Mouse (Mus musculus): ENCODE measurements around the gene Tex35. TPM values are rescaled to one million over a fixed set of nuclear protein-coding genes. Genes with fewer than 3 reads are reported as not detected.

The Tex35 gene
- polyA plus RNA-seq, 1 experiment, result 0.13 TPM

DNA sequence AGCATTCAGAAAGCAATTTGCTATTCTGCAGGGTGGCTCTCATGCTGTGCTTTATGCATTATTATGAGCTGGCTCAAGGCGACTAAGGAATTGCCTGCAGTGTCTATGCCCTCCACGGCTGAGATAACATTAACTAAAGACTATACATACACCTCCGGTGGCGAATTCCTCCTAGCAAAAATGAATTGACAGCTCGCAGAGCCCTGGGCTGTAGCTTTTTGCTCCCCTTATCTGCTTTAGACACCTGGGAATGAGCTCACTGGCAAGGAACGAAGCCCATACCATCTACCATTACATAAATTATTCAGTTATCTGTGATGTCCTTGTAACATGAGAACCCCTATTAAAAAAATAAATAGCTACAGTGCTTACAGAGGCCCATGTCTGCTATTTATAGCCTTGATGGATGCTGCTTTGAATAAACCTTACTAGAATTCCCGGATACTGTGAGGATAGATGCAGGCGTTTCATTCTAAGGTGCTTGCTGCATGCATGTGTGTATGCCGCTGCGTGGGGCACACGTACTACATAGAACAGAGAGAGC lies 53.1 kb downstream of the Tex35 start:
- TF ChIP-seq CTCF (conservative IDR thresholded peaks at IDR 0.05; ENCODE audit: insufficient read depth, insufficient read length, low read depth, low read length), result no peak
- TF ChIP-seq POLR2A (IDR thresholded peaks at IDR 0.05; ENCODE audit: low read depth, low read length), result no peak

DNA sequence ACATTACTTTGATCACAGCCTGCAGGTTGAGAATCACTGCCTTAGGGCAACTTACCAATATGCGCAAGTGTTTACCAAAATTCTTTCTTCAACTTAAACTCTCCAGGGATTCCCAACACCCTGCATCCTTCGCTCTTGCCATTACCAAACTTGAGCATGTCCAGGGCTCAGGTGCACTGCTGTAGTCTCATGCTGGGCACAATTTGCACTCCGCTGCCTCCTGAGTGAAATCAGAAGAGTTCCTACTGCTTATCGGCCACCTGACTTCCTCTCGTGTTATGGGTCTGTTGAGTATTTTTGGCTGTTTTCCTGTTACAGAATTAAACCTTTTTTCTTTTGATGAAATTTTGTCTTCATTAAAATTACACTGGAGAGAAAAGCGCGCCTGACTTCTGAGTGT lies 53.8 kb downstream of the Tex35 start:
- WGBS, result 79% methylated on average over 7 of the region's 7 CpGs
- Histone ChIP-seq H3K4me1 (ENCODE audit: control insufficient read depth, insufficient read depth, low read length) (no peaks in the 10 kb centered on the region), H3K27me3 (replicated peaks; ENCODE audit: control insufficient read depth, insufficient read depth, low read length) (no peaks in the 10 kb centered on the region), H3K27ac (ENCODE audit: insufficient read depth, low read depth, low read length) (no peak overlapping the region), H3K36me3 (ENCODE audit: control insufficient read depth, insufficient read depth, low read length) (no peaks in the 10 kb centered on the region), H3K4me3 (ENCODE audit: insufficient read depth, low read depth, low read length) (no peak overlapping the region)
- TF ChIP-seq POLR2A (IDR thresholded peaks at IDR 0.05; ENCODE audit: low read depth, low read length) (no peak), CTCF (conservative IDR thresholded peaks at IDR 0.05; ENCODE audit: insufficient read depth, insufficient read length, low read depth, low read length) (no peak)
- DNase-seq, result no peak

More for the DNA sequence above, 53.1 kb downstream of the Tex35 start:
- no peak for DNase-seq
- H3K27me3 ChIP-seq (replicated peaks; ENCODE audit: control insufficient read depth, insufficient read depth, low read length), result no peaks in the 10 kb centered on the region
- H3K4me1 ChIP-seq (ENCODE audit: control insufficient read depth, insufficient read depth, low read length), result no peaks in the 10 kb centered on the region
- H3K27ac ChIP-seq (ENCODE audit: insufficient read depth, low read depth, low read length), result no peak overlapping the region
- H3K36me3 ChIP-seq (ENCODE audit: control insufficient read depth, insufficient read depth, low read length), result no peaks in the 10 kb centered on the region
- 48% methylated on average over 11 of the region's 11 CpGs for WGBS
- no peak overlapping the region for H3K4me3 ChIP-seq (ENCODE audit: insufficient read depth, low read depth, low read length)

DNA sequence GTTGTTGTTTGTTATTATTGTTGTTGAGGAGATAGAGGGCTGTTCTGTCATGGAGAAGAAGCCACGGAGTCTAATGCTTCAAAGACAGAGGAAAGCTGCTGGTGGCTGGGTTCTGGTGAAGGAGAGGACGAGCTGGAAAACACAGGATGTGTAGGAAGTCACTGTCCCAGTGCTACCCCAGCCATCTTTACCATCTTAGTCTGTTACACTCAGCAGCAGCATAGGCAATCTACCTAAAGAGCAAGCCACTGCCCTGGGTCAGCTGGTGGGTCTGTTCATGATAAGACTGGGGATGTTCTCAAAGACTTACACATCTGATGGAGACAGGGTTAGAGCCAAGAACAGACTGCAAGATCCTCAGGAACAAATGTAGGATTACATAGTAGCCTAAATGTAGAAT lies 58.6 kb downstream of the Tex35 start:
- 83% methylated on average over 2 of the region's 2 CpGs for WGBS
- H3K27ac ChIP-seq (ENCODE audit: insufficient read depth, low read depth, low read length), result no peak overlapping the region
- no peaks in the 10 kb centered on the region for H3K36me3 ChIP-seq (ENCODE audit: control insufficient read depth, insufficient read depth, low read length)
- H3K4me1 ChIP-seq (ENCODE audit: control insufficient read depth, insufficient read depth, low read length), result no peaks in the 10 kb centered on the region
- TF ChIP-seq CTCF (conservative IDR thresholded peaks at IDR 0.05; ENCODE audit: insufficient read depth, insufficient read length, low read depth, low read length) (no peak), POLR2A (IDR thresholded peaks at IDR 0.05; ENCODE audit: low read depth, low read length) (no peak)
- DNase-seq, result no peak
- no peaks in the 10 kb centered on the region for H3K27me3 ChIP-seq (replicated peaks; ENCODE audit: control insufficient read depth, insufficient read depth, low read length)
- no peak overlapping the region for H3K4me3 ChIP-seq (ENCODE audit: insufficient read depth, low read depth, low read length)

Other genes starting within 250 kb of the Tex35 start
- 4.5 and 5.9 TPM in 2 replicates for gene Ralgps2, start 169.1 kb downstream of the Tex35 start, polyA plus RNA-seq (2012; rRNA removed)